Mouse (Mus musculus) urinary bladder, postnatal 4 days (tissue): ENCODE data around the gene Ikzf1.
A peak's percentile ranks its signal among the peaks of the same experiment; 100 is the strongest.

Source experiments
- DNase-seq, 2 experiments: peaks; one replicate each; pipeline ENCODE4 v3.0.0; 2021 to 2022; ENCODE audit warnings: low spot score in 2 of 2

Gene Ikzf1

GRCm38 (mm10) chr11:11808820-11809403 is 124.1 kb downstream of the Ikzf1 start, which contains the start of gene Fignl1:
Gene Fignl1 (minus strand): TSS chr11:11808962.
- peak; percentile 94 to 96 for DNase-seq

- no peak for DNase-seq
Measured at GRCm38 (mm10) chr11:11809404-11810175, 124.8 kb downstream of the Ikzf1 start.

GRCm38 (mm10) chr11:11811906-11812480 is 127.2 kb downstream of the Ikzf1 start:
- DNase-seq = peak; percentile 57 to 78

GRCm38 (mm10) chr11:11815737-11816136 is 130.9 kb downstream of the Ikzf1 start:
- no peak for DNase-seq

- no peak for DNase-seq
Measured at GRCm38 (mm10) chr11:11818797-11819196, 134.0 kb downstream of the Ikzf1 start.

GRCm38 (mm10) chr11:11819206-11819605 is 134.4 kb downstream of the Ikzf1 start:
- no peak for DNase-seq

- peak; percentile 66 to 78 for DNase-seq
Measured at GRCm38 (mm10) chr11:11820251-11820650, 135.4 kb downstream of the Ikzf1 start.

GRCm38 (mm10) chr11:11820737-11821136 is 135.9 kb downstream of the Ikzf1 start:
- DNase-seq = no peak

GRCm38 (mm10) chr11:11821387-11821975 is 136.7 kb downstream of the Ikzf1 start:
- peak; percentile 63 to 69 for DNase-seq
